Mouse (Mus musculus): ENCODE measurements at regions not wholly inside any gene's neighbourhood (a gene's known extent, or its start where the extent isn't known, plus 50 kb on each side); places are given as distances from the start of the nearest gene placed in this dataset.

DNA sequence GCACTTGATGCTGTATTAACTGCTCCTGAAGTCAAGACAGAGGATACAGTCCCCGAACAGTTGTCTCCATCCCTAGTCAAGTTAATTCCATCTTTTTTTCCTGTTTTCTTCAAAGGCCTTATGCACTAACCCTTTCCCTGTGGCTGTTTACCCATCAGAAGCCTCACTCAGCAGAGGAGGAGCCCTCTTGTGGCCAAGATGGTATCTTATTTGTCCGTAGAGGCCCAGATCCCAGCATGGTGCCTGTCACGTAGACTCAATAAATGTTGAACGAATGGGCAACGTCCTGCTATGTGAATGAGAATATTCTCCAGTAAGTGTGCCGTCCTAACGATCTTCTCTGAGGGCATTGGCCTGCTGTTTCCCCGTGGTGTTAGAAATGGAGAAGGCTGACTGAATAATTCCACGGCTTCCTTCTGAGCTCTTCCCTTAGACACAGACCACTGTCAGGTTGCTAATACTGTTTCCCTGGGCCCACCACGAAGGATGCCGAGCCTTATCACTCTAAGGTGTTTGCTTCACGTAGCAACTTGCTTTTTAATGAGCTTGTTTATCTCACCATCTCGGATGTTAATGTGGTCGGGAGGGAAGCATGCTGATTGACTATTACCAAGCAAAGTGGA lies 113.1 kb upstream of the Fmo9 start:
- TF ChIP-seq GATA1 (IDR thresholded peaks at IDR 0.05; ENCODE audit: borderline replicate concordance, low read length) = no peak
- TF ChIP-seq FLI1 (IDR thresholded peaks at IDR 0.05; ENCODE audit: low read length) = no peak

Data from megakaryocyte, embryonic 14.5 days (primary cell).